Comparison of ENCODE assay signal across 20 mouse cellular contexts in the genomic region with DNA sequence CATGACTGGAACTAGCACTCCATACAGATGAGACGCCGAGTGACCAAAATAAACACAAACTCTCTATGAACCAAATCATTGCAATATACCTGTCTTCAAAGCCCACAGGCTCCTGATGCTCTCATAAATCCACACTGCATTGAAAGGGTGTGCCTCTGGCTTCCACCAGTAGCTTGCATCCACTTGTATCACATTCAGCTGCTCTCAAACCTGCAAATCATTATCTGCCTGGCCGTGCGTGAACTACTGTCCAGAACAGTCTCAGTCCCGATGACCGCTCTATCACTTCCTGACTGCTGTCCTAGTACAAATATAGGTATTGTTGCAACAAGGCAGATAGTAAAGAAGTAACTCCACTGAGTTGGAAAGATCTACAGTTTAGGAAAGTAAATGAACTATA.
A peak's percentile ranks its signal among the peaks of the same experiment; 100 is the strongest.
DNase-seq lines count a peak whose midpoint lies in the region; ATAC-seq and TF ChIP-seq lines count a peak whose summit lies in the region.
"Had no signal": no experiment of that assay in that cellular context is flagged by ENCODE, and none has a peak within 500 bp of the region (broad histone marks: within the 10 kb centered on the region; RNA-seq: fewer than 3 reads in every experiment).

No protein-coding gene starts in this region.

- no peak for DNase-seq in kidney, adult 2 months
- peak; percentile 35 for DNase-seq in kidney, postnatal 0 days (ENCODE audit: low spot score)
- no peak for DNase-seq in kidney, postnatal 25 days
- no peak for DNase-seq in hindbrain, embryonic 10.5 days (ENCODE audit: low spot score)
- DNase-seq: adrenal gland, adult 2 months; adrenal gland, postnatal 10 days; adrenal gland, postnatal 25 days; cerebellum, adult 11 months; cerebellum, adult 18-20 months; cerebellum, adult 8-10 months; cerebellum, adult 9-11 months; cerebellum, postnatal 14 days; cerebellum, postnatal 36 days; forebrain, postnatal 0 days had no signal

- no peak for TF ChIP-seq POLR2A in kidney, adult 2 months (IDR thresholded peaks at IDR 0.05; ENCODE audit: low read depth, low read length)

- no peak overlapping the region for H3K4me2 ChIP-seq in heart, embryonic 13.5 days
- no peak overlapping the region for H3K4me2 ChIP-seq in heart, embryonic 11.5 days
- H3K4me2 ChIP-seq in kidney, embryonic 15.5 days: no peak overlapping the region
- H3K4me2 ChIP-seq in kidney, postnatal 0 days (ENCODE audit: low read length): no peak overlapping the region
- H3K4me2 ChIP-seq: embryonic facial prominence, embryonic 12.5 days; forebrain, embryonic 13.5 days; forebrain, embryonic 15.5 days had no signal

- H3K36me3 ChIP-seq in heart, embryonic 13.5 days: no peaks in the 10 kb centered on the region
- H3K36me3 ChIP-seq in heart, embryonic 11.5 days (ENCODE audit: control insufficient read depth, insufficient read depth, low read length): no peaks in the 10 kb centered on the region
- H3K36me3 ChIP-seq in kidney, embryonic 15.5 days: no peaks in the 10 kb centered on the region
- H3K36me3 ChIP-seq in kidney, adult 2 months (ENCODE audit: control insufficient read depth, insufficient read depth, low read length): no peaks in the 10 kb centered on the region
- H3K36me3 ChIP-seq in kidney, postnatal 0 days (ENCODE audit: insufficient read depth, low read length): no peaks in the 10 kb centered on the region
- H3K36me3 ChIP-seq in hindbrain, embryonic 10.5 days: no peaks in the 10 kb centered on the region
- H3K36me3 ChIP-seq: embryonic facial prominence, embryonic 12.5 days; forebrain, embryonic 15.5 days had no signal

- ATAC-seq in heart, embryonic 13.5 days (ENCODE audit: extremely low read depth, insufficient number of reproducible peaks, low FRiP score, low TSS enrichment): no peak
- no peak for ATAC-seq in heart, embryonic 11.5 days (replicated peaks; ENCODE audit: insufficient number of reproducible peaks, low FRiP score, low TSS enrichment)
- peak; percentile 79 for ATAC-seq in kidney, embryonic 15.5 days (replicated peaks; ENCODE audit: low FRiP score)
- no peak for ATAC-seq in kidney, postnatal 0 days (replicated peaks; ENCODE audit: low FRiP score, low read depth)
- ATAC-seq: forebrain, embryonic 13.5 days; forebrain, embryonic 15.5 days; forebrain, postnatal 0 days had no signal

- TF ChIP-seq CTCF in kidney, adult 2 months (conservative IDR thresholded peaks at IDR 0.05; ENCODE audit: insufficient read depth, insufficient read length, low read depth, low read length): no peak
- no peak for TF ChIP-seq CTCF in kidney, postnatal 0 days (IDR thresholded peaks at IDR 0.05; ENCODE audit: low read depth)

- no peaks in the 10 kb centered on the region for H3K9me3 ChIP-seq in heart, embryonic 13.5 days
- H3K9me3 ChIP-seq in heart, embryonic 11.5 days (replicated peaks; ENCODE audit: control insufficient read depth, low read length): no peaks in the 10 kb centered on the region
- H3K9me3 ChIP-seq in kidney, embryonic 15.5 days (replicated peaks): no peaks in the 10 kb centered on the region
- no peaks in the 10 kb centered on the region for H3K9me3 ChIP-seq in kidney, postnatal 0 days (replicated peaks; ENCODE audit: low read length)
- no peaks in the 10 kb centered on the region for H3K9me3 ChIP-seq in hindbrain, embryonic 10.5 days
- H3K9me3 ChIP-seq: embryonic facial prominence, embryonic 12.5 days; forebrain, embryonic 13.5 days; forebrain, embryonic 15.5 days had no signal

- H3K9ac ChIP-seq in heart, embryonic 13.5 days: 0 out of 2 replicates have a peak overlapping the region, but pooled peaks have one; percentile 4
- H3K9ac ChIP-seq in heart, embryonic 11.5 days (ENCODE audit: low read depth, low read length): no peak overlapping the region
- H3K9ac ChIP-seq in kidney, embryonic 15.5 days: no peak overlapping the region
- H3K9ac ChIP-seq in kidney, postnatal 0 days (ENCODE audit: low read depth, low read length): no peak overlapping the region
- H3K9ac ChIP-seq: embryonic facial prominence, embryonic 12.5 days; forebrain, embryonic 13.5 days; forebrain, embryonic 15.5 days; forebrain, postnatal 0 days had no signal

- no peaks in the 10 kb centered on the region for H3K27me3 ChIP-seq in heart, embryonic 13.5 days (replicated peaks)
- no peaks in the 10 kb centered on the region for H3K27me3 ChIP-seq in heart, embryonic 11.5 days (ENCODE audit: control insufficient read depth, insufficient read depth, low read length)
- H3K27me3 ChIP-seq in kidney, embryonic 15.5 days: no peaks in the 10 kb centered on the region
- no peaks in the 10 kb centered on the region for H3K27me3 ChIP-seq in kidney, adult 2 months (replicated peaks; ENCODE audit: control insufficient read depth, insufficient read depth, low read length)
- no peaks in the 10 kb centered on the region for H3K27me3 ChIP-seq in kidney, postnatal 0 days (ENCODE audit: insufficient read depth, low read length)
- no peaks in the 10 kb centered on the region for H3K27me3 ChIP-seq in hindbrain, embryonic 10.5 days (ENCODE audit: insufficient read depth, poor library complexity, severe bottlenecking)
- H3K27me3 ChIP-seq: embryonic facial prominence, embryonic 12.5 days; forebrain, embryonic 13.5 days; forebrain, embryonic 15.5 days had no signal

- H3K27ac ChIP-seq in heart, embryonic 13.5 days (replicated peaks): no peak overlapping the region; the same call in 1 of the 2 replicates
- H3K27ac ChIP-seq in heart, embryonic 11.5 days (ENCODE audit: low read depth, low read length): no peak overlapping the region
- no peak overlapping the region for H3K27ac ChIP-seq in kidney, embryonic 15.5 days
- no peak overlapping the region for H3K27ac ChIP-seq in kidney, adult 2 months (ENCODE audit: insufficient read depth, low read depth, low read length)
- no peak overlapping the region for H3K27ac ChIP-seq in kidney, postnatal 0 days
- H3K27ac ChIP-seq in hindbrain, embryonic 10.5 days: no peak overlapping the region
- H3K27ac ChIP-seq: forebrain, embryonic 13.5 days; forebrain, embryonic 15.5 days had no signal

- H3K4me1 ChIP-seq in heart, embryonic 13.5 days: peaks cover 52% of the 10 kb centered on the region
- H3K4me1 ChIP-seq in heart, embryonic 11.5 days (ENCODE audit: control insufficient read depth, insufficient read depth, low read length): peaks cover 11% of the 10 kb centered on the region; the same call in 1 of the 2 replicates
- peaks cover 24% of the 10 kb centered on the region for H3K4me1 ChIP-seq in kidney, embryonic 15.5 days
- no peaks in the 10 kb centered on the region for H3K4me1 ChIP-seq in kidney, adult 2 months (ENCODE audit: control insufficient read depth, insufficient read depth, low read length)
- H3K4me1 ChIP-seq in kidney, postnatal 0 days (replicated peaks; ENCODE audit: insufficient read depth, low read length): peaks cover 7% of the 10 kb centered on the region; the same call in 1 of the 2 replicates
- peaks cover 32% of the 10 kb centered on the region for H3K4me1 ChIP-seq in hindbrain, embryonic 10.5 days (replicated peaks)

- 52% methylated on average over 6 of the region's 6 CpGs for WGBS in heart, embryonic 13.5 days
- 51% methylated on average over 6 of the region's 6 CpGs for WGBS in heart, embryonic 11.5 days (ENCODE audit: insufficient replicate concordance)
- 38% methylated on average over 6 of the region's 6 CpGs for WGBS in kidney, embryonic 15.5 days
- WGBS in kidney, adult 2 months: 52% methylated on average over 6 of the region's 6 CpGs
- 27% methylated on average over 6 of the region's 6 CpGs for WGBS in kidney, postnatal 0 days
- WGBS in hindbrain, embryonic 10.5 days: 87% methylated on average over 6 of the region's 6 CpGs

- no peak overlapping the region for H3K4me3 ChIP-seq in heart, embryonic 13.5 days
- H3K4me3 ChIP-seq in heart, embryonic 11.5 days (ENCODE audit: low read depth, low read length): no peak overlapping the region
- no peak overlapping the region for H3K4me3 ChIP-seq in kidney, embryonic 15.5 days (replicated peaks)
- no peak overlapping the region for H3K4me3 ChIP-seq in kidney, adult 2 months (ENCODE audit: insufficient read depth, low read depth, low read length)
- H3K4me3 ChIP-seq in kidney, postnatal 0 days (replicated peaks; ENCODE audit: low read depth, low read length): no peak overlapping the region
- H3K4me3 ChIP-seq in hindbrain, embryonic 10.5 days: no peak overlapping the region
- H3K4me3 ChIP-seq: embryonic facial prominence, embryonic 12.5 days; forebrain, embryonic 13.5 days; forebrain, embryonic 15.5 days had no signal
